Mouse (Mus musculus) cerebellum, adult 8-10 months (tissue): ENCODE data around the gene Cacna1e.

Source experiments
- DNase-seq: peaks from one replicate; pipeline ENCODE4 v3.0.0; 2022

Gene Cacna1e

DNA sequence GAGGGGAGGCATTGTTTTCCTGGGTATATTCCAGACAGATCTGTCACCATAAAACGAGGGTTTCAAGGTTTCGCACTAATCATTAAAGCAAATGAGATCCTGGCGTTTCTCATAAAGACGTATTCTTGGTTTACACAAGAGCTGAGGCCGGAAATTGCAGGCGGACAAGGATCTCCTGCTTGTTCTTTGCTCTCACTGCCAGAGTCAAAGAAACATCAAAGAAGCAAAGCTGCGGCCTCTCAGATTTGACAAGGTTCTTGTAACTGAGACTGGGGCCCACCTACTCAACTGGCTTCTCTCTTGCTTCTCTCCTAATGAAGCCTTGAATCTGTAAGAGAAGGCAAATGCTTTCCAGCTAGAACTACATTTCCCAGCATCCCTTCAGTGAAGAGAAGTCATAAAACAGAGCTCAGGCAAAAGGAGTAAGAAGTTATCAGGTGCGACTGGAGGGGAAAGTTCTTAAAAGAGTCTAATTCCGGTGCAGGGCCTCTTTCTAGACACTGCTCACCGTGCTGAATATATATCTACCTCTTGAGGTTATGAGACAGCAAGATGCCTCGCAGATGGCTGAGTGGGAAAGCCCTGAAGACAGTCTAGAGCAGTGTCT is 104.3 kb downstream of the Cacna1e start:
- no peak for DNase-seq

DNA sequence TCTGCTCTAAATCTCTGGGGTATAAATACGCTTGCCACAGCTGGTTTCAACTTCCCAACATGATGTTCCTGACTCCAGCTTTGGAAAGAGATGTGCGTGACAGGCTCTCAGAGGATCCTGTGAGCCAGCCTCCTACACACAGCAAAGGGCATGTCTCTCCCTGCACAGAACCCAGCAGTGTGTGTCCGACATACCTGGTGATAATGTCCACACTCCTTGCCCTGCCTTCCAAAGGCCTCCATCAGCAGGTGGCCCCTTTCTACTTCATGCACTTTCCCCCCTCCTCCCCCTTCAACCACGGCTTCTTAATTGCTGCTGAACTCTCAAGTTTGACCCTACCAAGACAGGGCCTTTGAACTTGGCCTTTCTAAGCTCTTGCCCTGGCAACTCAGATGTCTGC is 108.0 kb downstream of the Cacna1e start:
- no peak for DNase-seq

DNA sequence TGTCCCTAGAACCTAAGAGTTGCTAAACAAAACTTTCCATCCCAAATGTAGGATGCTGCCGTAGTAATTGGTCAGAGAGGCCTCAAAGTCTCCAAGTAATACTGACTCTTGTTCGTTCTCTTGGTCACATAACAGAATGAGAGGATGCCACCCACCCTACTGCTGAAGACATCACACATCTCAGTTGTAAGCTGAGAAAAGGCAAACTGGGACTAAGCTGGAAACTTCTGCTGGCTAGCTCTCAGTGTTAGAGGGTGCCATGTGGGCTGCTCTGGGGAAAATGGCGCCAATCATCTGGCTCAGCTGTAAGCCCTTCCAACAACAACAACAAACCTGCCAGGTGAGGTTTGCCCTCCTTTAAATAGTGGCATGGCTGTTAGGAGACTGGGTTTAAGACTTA is 109.8 kb downstream of the Cacna1e start:
- no peak for DNase-seq

DNA sequence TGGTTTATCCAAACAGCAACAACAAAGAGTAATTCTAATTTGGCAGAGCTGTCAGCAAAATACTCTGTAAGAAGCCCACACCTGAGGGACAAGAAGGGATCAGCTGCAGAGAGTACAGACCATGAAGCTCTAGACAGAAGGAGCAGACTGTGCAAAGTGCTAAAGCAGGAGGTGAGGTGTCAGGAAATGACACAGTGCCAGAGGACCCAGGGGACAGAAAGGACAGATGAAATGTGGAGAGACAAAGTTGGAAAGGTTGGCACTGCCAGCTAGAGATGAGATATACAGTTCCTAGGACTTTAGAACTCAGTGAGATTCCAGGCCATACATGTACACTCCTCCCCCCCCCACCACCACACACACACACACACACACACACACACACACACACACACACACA is 113.2 kb downstream of the Cacna1e start:
- DNase-seq = no peak

DNA sequence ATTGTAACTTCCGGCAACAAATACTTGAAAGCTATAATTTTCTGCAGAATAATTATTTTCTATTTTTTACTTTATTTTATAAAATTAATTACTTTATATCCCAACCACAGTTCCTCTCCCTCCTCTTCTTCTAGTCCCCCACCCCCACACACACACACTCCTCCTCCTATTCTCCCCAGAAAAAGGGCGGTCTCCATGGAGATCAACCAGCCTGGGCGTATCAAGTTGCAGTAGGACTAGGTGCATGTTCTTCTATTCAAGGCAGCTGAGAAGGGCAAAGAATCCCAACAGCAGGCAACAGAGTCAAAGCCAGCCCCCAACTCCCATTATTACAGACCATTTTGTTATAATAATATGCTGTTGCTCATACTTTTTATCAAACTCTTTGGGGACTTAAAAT is 113.8 kb downstream of the Cacna1e start:
- no peak for DNase-seq

DNA sequence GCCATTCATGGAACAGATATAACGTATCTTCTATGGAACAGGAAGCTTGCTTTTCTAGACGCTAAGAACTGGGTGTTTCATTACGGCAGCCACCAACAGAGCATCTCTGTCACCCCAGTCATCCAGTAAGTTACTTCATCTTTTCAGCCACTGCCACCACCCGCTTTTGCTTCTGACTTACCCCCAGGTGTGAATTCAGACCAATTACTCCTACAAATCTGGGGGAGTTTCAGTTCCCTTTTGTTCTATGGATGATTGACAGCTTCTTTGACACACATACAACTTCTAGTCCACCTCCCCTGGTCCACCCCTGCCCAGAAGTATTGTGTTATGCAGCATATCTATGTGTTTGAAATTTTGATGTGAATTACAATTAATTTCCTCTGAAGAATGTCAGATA is 121.2 kb downstream of the Cacna1e start:
- no peak for DNase-seq

DNA sequence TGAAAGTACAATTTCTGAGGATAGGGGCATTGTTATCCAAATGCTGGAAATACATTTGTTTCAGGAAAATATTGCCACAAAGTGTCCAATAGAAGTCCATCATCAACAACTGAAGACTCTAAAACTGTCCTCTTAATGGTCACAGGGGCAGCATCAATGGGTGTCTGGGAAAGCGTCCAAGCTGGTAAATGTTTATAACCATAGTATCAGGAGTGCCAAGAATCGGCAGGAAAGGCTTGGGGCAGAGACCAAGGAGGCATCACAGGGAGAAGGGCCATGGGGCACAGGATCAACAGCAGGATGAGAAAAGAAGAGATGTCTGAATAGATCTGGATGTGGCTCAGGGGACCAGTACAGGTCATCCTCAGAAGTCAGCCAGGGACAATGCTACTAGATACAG is 132.2 kb downstream of the Cacna1e start:
- no peak for DNase-seq

DNA sequence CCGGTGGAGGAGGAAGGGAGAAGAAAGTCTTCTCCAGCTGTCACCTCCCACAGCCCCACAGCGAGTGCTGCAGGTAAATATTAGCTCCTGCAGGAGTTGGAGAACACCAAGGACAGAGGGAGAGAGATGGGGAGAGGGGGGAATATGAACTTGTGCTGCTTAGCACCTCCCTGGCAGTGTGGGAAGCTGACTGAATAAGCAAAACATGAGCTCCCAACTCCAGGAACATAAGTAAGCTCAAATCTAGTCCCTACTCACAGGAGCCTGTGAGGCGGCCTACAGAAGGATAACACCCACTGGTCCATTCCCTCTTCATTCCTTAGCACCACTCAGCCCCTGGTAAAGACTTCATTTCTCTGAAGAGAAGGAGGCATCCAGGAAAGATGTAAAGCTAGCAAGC is 135.8 kb downstream of the Cacna1e start:
- no peak for DNase-seq

DNA sequence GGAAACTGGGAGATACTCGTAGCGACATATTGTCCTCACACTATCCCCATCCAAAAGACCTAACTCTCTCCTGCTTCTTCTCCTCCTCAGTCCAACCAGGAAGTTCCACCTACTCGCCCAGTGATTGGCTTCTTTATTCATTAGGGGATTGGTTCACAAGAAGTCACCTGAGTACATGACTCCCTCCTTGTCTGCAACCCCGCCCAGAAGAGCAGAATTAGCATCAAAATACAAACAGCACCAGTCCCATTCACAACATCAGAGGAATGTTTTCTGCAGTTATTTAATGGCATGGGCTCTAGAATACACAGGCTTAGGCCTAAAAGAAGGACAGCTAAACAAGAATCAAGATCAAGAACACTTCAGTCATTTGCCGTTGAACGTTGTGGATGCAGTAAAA is 139.1 kb downstream of the Cacna1e start:
- DNase-seq = no peak

DNA sequence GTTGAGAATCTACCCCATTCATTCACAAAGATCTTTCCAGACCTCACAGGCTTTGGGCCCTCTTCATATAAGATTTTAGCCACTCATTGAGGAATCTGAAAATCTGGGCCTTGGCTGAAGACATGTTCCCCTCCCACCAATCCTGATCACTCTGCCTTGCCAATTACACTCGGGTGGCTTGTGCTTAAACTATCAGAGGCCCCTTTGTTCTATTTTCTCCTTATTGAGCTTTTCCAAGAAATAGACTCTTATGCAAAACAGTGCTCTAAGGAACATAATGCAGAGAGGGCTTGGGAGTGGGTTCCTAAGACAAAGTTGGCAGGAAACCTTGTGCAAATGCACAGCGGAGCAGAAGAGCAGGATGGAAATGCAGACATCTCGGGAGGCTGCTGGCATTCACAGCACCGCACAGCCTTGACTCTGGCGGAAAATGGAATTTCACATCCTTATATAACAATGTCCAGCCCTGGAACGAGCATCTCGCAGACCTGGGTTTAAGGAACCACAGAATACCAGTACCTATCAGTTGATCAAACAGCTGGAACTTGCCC is 153.8 kb downstream of the Cacna1e start:
- no peak for DNase-seq

DNA sequence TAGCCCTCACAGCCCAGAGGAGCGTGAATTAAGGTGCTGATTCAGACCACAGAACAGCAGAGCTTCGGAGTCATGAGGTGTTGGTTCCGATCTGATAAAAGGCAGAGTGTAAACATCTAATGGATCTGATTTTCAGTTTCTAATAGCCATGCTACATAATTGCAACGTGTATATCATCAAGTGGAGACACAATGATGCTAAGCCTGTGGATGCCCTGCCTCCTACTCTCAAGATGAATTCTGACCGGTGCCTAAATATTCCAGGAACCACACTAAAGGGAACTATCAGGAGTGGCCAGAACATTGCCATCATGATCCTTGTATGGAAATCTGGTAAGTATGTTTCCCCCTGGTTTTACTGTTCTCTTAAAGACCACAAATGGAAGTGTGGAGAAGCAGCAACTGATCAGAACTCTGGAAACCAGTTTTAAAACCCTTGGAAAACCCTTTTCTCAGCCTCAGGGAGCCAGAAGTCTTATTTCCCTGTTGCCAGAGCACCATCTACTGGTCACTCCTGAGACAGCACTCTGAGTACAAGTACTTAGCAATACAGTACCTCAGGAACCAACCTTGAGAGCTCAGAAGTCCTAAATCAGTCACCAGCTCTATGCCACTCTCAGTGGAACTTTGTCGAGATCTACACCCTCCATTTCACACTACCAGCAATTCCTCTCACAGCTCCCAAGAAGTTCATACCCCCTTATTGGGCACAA is 154.9 kb downstream of the Cacna1e start:
- DNase-seq = peak; percentile 83

DNA sequence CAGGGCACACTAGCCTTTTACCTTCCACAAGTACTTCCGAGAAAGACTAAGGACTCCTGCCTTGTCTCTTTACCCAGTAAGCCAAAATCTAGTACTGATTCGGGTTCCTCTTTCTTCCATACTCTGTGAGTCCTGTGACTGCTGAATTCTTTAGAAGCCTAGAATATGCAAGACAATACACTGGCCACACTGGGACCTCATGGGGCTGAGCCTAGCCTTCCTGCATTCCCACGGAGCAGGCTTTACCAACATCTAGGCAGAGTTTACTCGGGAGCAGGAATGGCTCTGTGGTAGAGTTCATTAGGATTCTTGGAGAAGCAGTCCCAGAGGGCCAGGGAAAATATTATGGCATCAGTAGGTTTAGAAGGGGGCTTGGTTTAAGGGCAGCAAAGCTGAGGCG is 155.6 kb downstream of the Cacna1e start:
- no peak for DNase-seq

DNA sequence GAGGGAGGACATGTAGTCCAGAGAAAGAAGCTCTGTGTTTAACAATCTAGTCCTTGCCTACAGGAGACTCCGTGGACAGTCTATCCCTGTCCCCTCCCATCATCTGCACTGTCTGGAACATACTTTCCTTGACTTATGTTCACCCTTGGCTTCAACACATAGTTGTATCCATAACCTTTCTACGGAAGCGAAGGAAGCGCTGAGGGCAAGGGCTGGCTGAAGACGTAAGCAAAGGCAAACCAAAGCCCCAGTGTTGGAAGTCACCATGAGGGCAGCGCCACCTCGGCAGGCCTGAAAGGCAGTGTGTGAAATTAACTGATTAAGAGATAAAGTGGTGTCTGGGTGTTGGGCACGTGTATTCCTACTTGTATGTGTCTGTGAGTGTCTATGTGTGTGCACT is 156.6 kb downstream of the Cacna1e start:
- no peak for DNase-seq

DNA sequence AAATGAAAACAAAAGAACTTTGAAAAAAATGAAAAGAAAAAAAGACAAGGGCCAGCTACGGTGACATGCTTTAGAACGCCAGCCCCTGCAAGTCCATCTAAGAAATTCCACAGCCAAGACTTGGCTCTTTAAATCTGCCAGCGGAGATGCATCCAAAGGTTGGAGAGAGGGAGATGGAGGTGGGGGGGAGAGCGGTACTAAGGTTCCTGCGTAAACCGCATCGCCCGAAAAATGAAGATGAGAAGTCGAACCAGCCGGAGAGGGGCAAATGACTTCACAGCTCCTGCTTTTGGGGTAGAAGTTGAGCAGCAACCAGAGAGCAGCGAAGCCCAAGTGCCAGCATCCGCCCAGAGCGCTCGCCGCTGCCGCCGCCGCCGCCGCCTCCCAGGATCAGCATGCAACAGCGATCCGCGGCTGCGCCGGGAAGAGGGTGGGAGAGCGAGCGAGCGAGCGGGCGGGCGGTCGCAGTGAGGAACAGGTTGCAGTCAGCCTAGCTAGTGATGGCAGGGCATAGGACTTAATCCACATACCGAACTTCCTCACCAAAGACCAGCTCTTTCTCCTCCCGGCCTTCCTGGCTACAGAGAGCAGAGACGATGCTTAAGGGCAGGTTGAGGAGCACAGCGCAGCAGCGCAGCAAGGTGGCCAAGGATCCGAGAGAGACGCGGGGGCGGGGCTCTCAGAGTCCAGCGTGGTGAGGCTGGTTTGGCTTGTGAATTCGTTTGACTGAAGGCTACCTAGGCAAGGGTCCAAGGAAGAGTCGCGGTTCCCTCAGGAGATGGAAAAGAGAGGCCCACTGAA is 157.7 kb downstream of the Cacna1e start:
- peak; percentile 41 for DNase-seq

DNA sequence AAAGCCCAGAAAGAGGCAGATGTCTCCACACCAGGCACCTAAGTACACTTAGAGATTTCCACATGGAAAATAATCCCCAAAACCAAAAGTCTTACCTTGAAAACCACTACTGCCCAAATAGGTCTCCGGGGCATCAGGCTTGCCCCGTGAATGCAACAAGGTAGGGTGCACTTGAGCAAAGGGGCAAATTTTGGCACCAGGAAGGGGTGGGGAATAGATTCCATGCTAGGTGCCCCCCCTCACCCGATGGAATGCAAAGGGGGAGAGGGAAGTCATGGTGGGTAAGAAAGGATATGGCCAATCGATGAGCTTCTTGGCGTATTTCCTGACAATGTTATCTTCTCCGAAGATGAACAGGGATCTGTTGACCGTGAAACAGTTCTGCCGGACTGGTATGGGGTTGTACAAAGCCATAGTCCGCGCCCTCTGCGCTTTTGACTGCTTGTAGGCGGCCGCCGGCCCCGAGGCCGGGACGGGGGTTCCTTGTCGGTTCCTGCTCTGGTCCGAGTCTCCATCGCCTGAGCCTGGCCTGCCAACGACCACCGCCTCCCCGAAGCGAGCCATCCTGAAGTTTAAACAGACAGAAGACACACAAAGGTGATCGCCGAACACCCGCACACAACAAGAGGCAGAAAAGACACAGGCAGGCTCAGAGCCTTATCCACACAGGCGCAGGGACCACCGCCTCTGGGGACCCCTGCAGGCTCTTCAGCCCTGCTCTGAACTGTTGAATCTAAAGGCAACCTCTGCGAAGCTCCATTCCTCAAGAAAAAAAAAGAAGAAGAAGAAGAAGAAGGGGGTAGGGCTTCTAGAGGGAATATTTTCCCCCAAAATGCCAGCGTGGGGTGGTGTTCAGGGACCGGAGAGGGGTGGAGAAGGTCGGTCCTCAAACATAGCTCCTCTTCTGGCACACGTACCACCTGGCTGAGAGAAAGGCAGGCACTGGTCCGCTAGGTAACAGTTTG is 158.7 kb downstream of the Cacna1e start:
- DNase-seq = no peak

DNA sequence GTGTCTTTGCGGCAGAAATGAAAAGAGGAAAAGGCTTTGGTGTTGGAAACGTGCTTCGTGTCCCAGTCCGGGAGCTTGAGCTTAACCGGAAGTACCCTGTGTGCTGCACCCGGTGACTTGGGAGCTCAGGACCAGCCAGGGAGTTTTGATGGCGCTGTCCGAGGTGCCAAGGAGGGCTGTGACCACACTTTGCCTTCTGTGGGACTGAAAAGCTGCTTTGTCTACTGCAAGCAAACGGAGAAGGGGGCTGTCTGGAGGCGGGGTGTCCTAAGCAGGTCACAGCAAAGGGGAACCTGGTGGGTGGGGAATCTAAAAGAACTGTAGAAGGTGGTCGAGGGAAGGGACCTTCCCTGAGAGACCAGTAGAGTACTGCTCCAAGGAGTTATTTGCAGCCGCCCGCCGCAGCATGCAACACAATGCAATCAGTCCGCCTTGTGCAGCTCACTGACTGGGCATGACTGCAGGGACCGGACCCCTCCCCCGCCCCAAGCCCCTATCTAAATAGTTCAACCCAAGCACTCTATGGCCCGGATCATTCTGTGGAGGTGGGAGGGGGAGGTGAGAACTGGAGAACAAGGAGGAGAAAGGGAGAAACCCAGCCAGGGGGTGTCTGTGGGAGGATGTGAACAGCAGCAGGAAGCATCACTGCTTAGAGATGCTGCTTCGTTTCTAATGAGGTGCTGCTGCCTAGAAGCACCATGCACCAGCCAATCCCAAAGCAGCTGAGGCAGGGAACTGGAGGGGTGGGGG is 160.6 kb downstream of the Cacna1e start:
- no peak for DNase-seq

DNA sequence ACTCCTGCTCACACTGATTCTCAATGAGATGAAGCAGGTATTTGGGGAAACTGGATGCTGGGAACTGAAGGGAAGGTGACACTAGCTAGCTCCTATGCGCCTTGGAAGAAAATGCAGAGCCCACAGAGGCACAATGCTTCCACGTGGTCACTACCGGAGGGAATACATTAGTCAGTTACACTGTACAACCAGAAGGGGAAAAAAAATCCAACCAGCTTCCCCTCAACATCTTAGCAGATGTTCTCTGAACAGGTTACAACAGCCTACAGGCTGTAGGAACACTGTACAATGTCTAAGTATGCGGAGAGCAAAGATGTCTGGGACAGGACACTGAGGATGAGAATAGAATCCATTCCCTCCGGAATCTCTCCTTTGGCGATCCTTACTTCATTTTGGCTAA is 161.2 kb downstream of the Cacna1e start:
- DNase-seq = no peak

DNA sequence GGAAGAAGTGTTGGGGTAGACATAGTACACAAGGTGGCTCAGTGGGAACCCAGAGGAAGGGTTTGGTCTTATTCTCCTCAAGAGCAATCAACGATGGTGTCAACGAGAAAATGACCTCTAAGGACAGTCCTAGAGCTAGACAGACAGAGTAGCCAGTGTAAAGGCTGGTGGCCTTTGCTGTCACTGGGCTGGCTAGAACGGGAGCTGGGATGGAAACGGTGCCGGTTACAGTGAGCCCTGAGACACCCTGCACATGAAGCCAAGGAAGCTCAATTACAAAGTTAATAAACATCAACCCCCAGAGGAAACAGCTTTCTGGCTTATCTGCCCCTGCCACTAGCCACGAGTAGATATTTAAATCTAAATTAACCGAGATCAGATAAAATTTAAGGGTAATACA is 168.7 kb downstream of the Cacna1e start:
- DNase-seq = no peak

DNA sequence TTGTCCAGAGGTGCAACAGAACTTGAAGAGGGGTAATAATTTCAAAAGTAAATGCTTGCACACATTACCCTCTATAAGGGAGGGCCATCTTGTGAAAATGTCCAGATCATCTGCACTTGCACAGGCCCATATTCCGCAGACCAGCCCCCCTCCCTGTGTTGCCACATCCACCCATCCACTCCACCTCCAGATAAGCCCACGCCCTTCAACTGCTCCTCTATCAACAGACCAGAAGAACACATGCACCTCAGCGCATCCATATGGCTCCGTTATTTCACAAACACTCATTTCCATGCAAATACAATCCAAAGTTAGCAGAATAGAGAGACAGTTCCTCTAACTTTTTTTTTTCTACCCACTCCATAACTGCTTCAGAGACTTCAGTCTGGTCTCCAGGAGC is 171.6 kb downstream of the Cacna1e start:
- DNase-seq = no peak

DNA sequence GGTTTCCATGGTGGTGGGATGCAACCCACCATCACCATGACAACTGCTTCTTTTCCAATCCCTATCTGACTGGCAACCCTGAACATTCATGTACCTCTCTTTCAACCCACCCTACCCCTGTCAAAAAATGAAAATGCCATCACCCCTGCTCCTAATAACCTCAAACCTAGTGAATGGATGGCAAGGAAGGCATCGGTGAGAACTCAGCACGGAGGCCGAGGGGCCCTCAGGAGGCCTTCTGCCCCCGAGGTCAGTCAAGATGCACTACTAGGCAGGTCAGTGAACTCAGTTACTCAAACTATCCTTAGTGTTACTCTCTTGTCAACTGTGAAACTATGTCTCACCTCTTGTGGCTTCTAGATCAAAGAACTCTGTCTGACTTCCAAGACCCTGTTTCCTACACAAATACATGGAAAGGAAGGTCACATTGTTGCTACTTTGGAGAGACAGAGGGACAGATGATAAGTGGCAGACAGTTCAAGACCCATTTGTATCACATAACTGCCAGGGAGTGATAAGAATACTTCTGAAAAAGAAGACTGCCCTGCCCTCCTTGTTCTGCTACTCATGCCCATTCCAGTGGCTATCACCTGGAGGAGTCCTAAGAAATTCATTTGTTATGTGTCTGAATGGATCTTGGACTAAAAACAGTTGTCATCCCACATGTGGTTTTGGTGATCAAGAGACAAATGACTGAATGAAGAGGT is 176.6 kb downstream of the Cacna1e start:
- no peak for DNase-seq

DNA sequence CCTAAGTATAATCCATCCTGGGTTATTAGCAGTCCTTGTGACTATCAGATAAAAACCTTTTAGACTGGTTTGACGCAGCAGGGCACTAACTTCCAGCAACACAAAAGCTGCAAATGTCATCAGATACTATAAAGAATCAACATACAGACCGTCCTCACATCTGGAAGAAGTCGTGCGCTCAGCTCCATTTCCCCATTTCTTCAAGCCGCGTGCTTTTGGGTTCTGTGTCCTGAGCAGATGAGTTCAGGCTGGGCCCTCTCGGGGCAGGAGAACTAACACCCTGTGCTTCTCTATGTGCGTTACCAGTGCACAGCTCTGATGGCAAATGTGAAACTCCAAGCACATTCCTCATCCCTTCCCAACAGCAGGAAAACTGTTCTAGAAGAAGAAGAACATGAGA is 177.3 kb downstream of the Cacna1e start:
- no peak for DNase-seq
